Mouse (Mus musculus) thymus, adult 2 months (tissue): ENCODE results near the gene D17H6S53E. TPM values are rescaled to one million over a fixed set of nuclear protein-coding genes. Genes with fewer than 3 reads are reported as not detected.
A peak's percentile ranks its signal among the peaks of the same experiment; 100 is the strongest.

Source experiments
- DNase-seq: peaks from one replicate; pipeline ENCODE4 v3.0.0; 2021
- H3K27ac ChIP-seq: fragments of 200-500 bp; 2 replicates; pipeline ENCODE4 v1.5.1; 2012; ENCODE audit warnings: low read length, control low read depth; ENCODE audit not compliant: control insufficient read depth, insufficient read depth
- H3K27me3 ChIP-seq: fragments of 200-500 bp; 2 replicates; pipeline ENCODE4 v1.6.1; 2012; ENCODE audit warnings: mild to moderate bottlenecking, low read length, moderate library complexity, mixed read lengths; ENCODE audit not compliant: control insufficient read depth, insufficient read depth
- H3K36me3 ChIP-seq: fragments of 200-500 bp; 2 replicates; pipeline ENCODE4 v1.6.1; 2012; ENCODE audit warnings: mild to moderate bottlenecking, low read length, moderate library complexity; ENCODE audit not compliant: control insufficient read depth, insufficient read depth
- H3K4me1 ChIP-seq: fragments of 200-500 bp; replicated peaks from 2 replicates; pipeline ENCODE4 v1.6.1; 2012; ENCODE audit warnings: low read length; ENCODE audit not compliant: control insufficient read depth, insufficient read depth
- H3K4me3 ChIP-seq: fragments of 200-500 bp; 2 replicates; pipeline ENCODE4 v1.5.1; 2012; ENCODE audit warnings: mild to moderate bottlenecking, low read length, control low read depth, moderate library complexity; ENCODE audit not compliant: control insufficient read depth, insufficient read depth
- CTCF ChIP-seq: fragments of 200-500 bp; IDR thresholded peaks from 2 replicates; pipeline ENCODE4 v1.5.1; 2012; ENCODE audit warnings: mild to moderate bottlenecking, control low read depth, low read length, moderate library complexity, borderline replicate concordance; ENCODE audit not compliant: control insufficient read depth, poor library complexity, insufficient read depth; ENCODE audit errors: extremely low read depth
- POLR2A ChIP-seq: fragments of 200-500 bp; IDR thresholded peaks from 2 replicates; pipeline ENCODE4 v1.6.1; 2012; ENCODE audit warnings: mild to moderate bottlenecking, low read length, control low read depth, moderate library complexity; ENCODE audit not compliant: control insufficient read depth, poor library complexity, insufficient read depth; ENCODE audit errors: extremely low read depth
- WGBS: fragments of 180-500 bp; shearing (Covaris S2); methylation state at CpG from one replicate; pipeline ENCODE4 v1.1.7; 2018; 5-methylcytosine and 5-hydroxymethylcytosine counted together
- polyA plus RNA-seq: library from polyadenylated mRNA; depleted of rRNA; stranded (reverse); fragments of >200 nt; gene quantifications from 2 replicates; pipeline ENCODE4 v1.2.3, GENCODE M21; 2012; rRNA removed

The D17H6S53E gene
- polyA plus RNA-seq, result 12.9 and 16.0 TPM in 2 replicates

DNA sequence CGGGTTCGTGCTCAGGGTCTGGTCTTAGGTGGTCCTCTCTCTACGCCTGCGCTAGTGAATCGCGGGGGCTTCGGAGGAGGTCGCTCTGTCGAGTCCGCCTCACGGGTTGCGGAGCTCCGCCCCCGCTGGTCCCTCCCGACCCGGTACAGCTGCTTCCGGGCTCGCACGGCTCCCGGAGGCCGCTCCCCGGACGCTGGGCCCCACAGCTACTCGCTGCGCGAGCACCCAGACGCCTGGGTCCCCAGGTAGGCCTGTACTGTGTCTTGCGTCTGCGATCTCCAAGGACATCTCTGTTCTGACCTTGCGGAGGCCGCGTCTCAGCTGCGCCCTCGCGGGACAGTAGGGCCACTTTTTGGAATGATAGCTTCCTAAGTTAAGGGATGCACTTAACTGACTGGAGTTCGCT is at the start of gene D17H6S53E:
Gene D17H6S53E (plus strand): TSS at position 168 of the 406 bp plus-strand sequence.
- H3K27ac ChIP-seq, result peak within 1 kb of the TSS; percentile 81
- peak within 1 kb of the TSS; percentile 76 for H3K4me3 ChIP-seq
- TF ChIP-seq CTCF (peak; percentile 53; the same call in 1 of the 2 replicates), POLR2A (peak; percentile 79)
- under 1% methylated on average over 36 of the region's 36 CpGs for WGBS
- DNase-seq, result peak; percentile 85
- no peaks in the 10 kb centered on the region for H3K36me3 ChIP-seq
- no peaks in the 10 kb centered on the region for H3K27me3 ChIP-seq
- H3K4me1 ChIP-seq, result peaks cover 22% of the 10 kb centered on the region

DNA sequence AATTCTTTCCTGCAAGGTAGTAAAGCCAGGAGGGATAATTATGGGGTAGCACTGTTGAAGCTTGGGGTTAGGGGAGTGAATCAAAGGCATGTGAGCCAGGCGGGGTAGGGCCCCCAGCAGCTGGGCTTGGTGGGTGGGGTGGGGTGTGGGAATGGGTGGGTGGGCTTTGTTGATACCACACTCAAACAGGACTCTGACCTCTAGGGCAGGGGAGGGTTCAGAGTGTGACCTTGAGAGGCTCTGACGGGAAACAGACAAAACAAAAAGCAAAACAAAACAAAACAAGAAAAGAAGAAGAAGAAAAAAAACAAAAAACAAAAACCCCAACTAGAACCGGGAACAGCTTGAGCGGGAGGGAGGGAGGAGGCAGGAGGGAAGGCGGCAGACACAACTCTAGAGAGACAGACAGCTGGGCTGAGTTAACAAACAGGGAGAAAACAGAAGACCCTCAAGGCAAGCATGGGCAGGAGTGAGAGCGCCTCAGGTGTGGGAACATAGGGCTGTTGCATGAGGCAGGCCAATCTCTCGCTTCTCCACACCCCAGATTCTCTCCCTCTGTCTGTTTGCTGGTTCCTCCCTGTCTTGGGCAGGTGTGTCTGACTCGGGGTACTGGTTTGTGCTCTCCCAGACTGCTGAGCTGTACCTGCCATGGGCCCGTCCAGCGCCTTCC is 49.5 kb upstream of the D17H6S53E start, which contains the start of gene Ly6g6e:
Gene Ly6g6e (plus strand): TSS at position 396 of the 670 bp plus-strand sequence.
- no peaks in the 10 kb centered on the region; the same call in 1 of the 2 replicates for H3K27me3 ChIP-seq
- no peaks in the 10 kb centered on the region for H3K36me3 ChIP-seq
- no peak for DNase-seq
- H3K27ac ChIP-seq, result no peak within 1 kb of the TSS
- TF ChIP-seq CTCF, result no peak
- no peak for TF ChIP-seq POLR2A
- 63% methylated on average over 10 of the region's 10 CpGs for WGBS
- H3K4me3 ChIP-seq, result no peak within 1 kb of the TSS
- H3K4me1 ChIP-seq, result peaks cover 30% of the 10 kb centered on the region

DNA sequence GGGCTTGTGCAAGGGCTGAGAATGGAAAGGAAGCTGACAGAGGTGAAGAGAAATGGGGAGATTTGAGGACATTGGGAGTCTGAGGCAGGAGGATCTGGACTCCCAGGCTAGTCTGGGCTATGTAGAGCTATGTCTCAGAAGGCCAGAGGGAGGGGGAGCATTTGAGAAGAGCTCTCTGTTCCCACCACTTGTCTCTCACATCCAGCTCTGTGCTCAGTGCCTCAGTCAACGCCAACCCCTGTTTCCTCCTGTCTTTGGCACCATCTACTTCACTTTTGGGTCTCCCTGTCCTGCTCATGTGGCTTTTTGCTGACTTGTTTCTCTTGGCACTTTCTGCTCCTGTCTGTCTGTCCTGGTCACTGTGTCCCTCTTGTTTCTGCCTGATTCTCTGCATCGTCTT is 48.9 kb upstream of the D17H6S53E start:
- Histone ChIP-seq H3K27ac (no peak overlapping the region), H3K27me3 (no peaks in the 10 kb centered on the region; the same call in 1 of the 2 replicates), H3K36me3 (no peaks in the 10 kb centered on the region), H3K4me1 (peaks cover 26% of the 10 kb centered on the region), H3K4me3 (no peak overlapping the region)
- DNase-seq, result no peak
- WGBS, result 17% methylated on average over 2 of the region's 2 CpGs
- TF ChIP-seq CTCF (no peak), POLR2A (no peak)

DNA sequence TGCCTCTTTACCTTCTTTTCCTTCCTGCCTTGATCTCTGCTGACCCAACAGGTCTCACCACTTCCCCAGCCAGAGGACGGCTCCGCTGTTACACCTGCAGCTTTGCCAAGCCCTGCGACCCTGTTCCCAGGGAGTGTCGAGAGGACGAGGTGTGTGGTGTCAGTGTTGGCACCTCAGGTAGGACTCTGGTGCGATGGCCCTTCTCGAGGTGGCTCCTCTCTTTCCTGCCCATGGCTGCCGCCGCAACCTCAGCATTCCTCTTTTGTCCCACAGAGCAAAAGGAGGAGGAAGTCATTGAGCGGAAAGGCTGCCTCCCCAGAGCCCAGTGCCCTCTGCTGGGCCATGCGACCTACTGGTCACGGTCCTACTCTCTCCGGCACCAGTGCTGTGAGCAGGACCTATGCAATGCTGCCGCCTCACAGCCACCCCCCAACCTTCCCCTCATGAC is 48.4 kb upstream of the D17H6S53E start, which contains the start of gene Ly6g6d:
Gene Ly6g6d (minus strand): TSS at position 280 of the 448 bp plus-strand sequence.
- no peak within 1 kb of the TSS for H3K27ac ChIP-seq
- no peak for DNase-seq
- no peak within 1 kb of the TSS for H3K4me3 ChIP-seq
- no peak for TF ChIP-seq POLR2A
- TF ChIP-seq CTCF, result 0 out of 2 replicates have a peak, but pooled peaks have one; percentile 14
- H3K36me3 ChIP-seq, result no peaks in the 10 kb centered on the region
- no peaks in the 10 kb centered on the region; the same call in 1 of the 2 replicates for H3K27me3 ChIP-seq
- 6% methylated on average over 14 of the region's 14 CpGs for whole genome bisulfite sequencing
- peaks cover 26% of the 10 kb centered on the region for H3K4me1 ChIP-seq

DNA sequence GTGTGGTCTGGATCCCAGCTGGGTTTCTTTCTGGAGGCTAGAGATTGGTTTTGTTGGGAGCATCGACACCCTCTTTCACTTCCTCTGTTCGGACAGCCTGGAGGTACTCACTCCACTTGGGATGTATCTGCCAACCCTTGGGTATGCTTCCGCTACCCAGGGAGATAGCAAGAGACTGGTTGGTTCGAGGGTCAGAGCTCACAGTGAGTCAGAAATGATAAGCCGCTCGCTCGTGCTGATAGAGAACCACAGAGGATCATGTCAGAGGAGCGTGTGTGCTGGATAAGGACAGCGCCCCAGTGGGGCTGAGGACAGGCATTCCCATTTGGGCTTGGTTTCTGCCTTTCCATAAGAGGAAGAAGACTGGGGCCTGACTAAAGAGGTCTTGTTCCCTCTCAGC is 46.4 kb upstream of the D17H6S53E start:
- Histone ChIP-seq H3K4me3 (no peak overlapping the region), H3K27me3 (no peaks in the 10 kb centered on the region; the same call in 1 of the 2 replicates), H3K36me3 (no peaks in the 10 kb centered on the region), H3K27ac (no peak overlapping the region), H3K4me1 (peaks cover 17% of the 10 kb centered on the region; the same call in 1 of the 2 replicates)
- no peak for DNase-seq
- WGBS, result 77% methylated on average over 9 of the region's 9 CpGs
- TF ChIP-seq POLR2A (no peak), CTCF (no peak)

DNA sequence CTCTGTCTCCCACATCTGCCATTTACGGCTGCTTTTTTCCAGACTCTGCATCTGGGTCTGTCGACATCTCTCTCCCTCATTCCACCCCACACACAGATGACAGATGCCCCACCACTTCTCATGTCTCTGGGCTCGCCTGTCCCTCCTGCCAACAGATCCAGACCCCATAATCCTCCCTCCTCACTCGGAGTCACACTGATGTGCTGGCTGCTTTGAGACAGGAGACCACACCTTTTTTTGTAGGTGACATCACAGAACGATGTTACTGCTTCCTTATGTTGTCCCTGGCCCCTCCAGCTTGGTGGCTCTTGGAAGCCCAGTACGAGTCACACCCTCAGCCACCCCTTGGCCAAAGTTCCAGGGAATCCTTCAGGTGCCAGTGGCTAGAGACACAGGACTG is 45.9 kb upstream of the D17H6S53E start:
- TF ChIP-seq CTCF (no peak), POLR2A (no peak)
- Histone ChIP-seq H3K27me3 (no peaks in the 10 kb centered on the region; the same call in 1 of the 2 replicates), H3K4me1 (peaks cover 17% of the 10 kb centered on the region; the same call in 1 of the 2 replicates), H3K27ac (no peak overlapping the region), H3K36me3 (no peaks in the 10 kb centered on the region), H3K4me3 (no peak overlapping the region)
- DNase-seq, result no peak
- WGBS, result 77% methylated on average over 6 of the region's 6 CpGs
